Mouse (Mus musculus): ENCODE measurements around the gene Il17rb. TPM values are rescaled to one million over a fixed set of nuclear protein-coding genes. Genes with fewer than 3 reads are reported as not detected.
A peak's percentile ranks its signal among the peaks of the same experiment; 100 is the strongest.

Il17rb gene
- polyA plus RNA-seq, 1 experiment from 2014 or later: 1.4 TPM

- under 1% methylated on average over 39 of the region's 49 CpGs for WGBS
Observed at GRCm38 (mm10) chr14:29968075-29968821, 40.4 kb downstream of the Il17rb start, which contains the start of gene Selenok. TSS of gene Selenok (plus strand) at chr14:29968308.

GRCm38 (mm10) chr14:29967611-29968010 is 41.1 kb downstream of the Il17rb start:
- H3K4me1 ChIP-seq (ENCODE audit: control insufficient read depth, insufficient read depth, low read length): peaks cover 15% of the 10 kb centered on the region

More at GRCm38 (mm10) chr14:29968075-29968821, 40.4 kb downstream of the Il17rb start, which contains the start of gene Selenok:
- ATAC-seq (ENCODE audit: low read depth) (peak; percentile 100), DNase-seq (ENCODE audit: low spot score) (peak; percentile 100)
- H3K4me2 ChIP-seq (ENCODE audit: low read depth, low read length): peak within 1 kb of the TSS; percentile 73
- no peaks in the 10 kb centered on the region for H3K27me3 ChIP-seq (replicated peaks; ENCODE audit: control insufficient read depth, insufficient read depth, low read length)
- peak within 1 kb of the TSS; percentile 80 for H3K27ac ChIP-seq (replicated peaks; ENCODE audit: low read depth, low read length)
- H3K9me3 ChIP-seq (ENCODE audit: control insufficient read depth, low read length): no peaks in the 10 kb centered on the region
- H3K9ac ChIP-seq (ENCODE audit: low read depth, low read length): peak within 1 kb of the TSS; percentile 92
- H3K4me1 ChIP-seq (ENCODE audit: control insufficient read depth, insufficient read depth, low read length): peaks cover 15% of the 10 kb centered on the region
- peaks cover 33% of the 10 kb centered on the region for H3K36me3 ChIP-seq (ENCODE audit: control insufficient read depth, insufficient read depth, low read length)
- H3K4me3 ChIP-seq (ENCODE audit: low read depth, low read length): peak within 1 kb of the TSS; percentile 76

GRCm38 (mm10) chr14:29957393-29957792 is 51.3 kb downstream of the Il17rb start:
- H3K9ac ChIP-seq (ENCODE audit: low read depth, low read length): no peak overlapping the region

More at GRCm38 (mm10) chr14:29967611-29968010, 41.1 kb downstream of the Il17rb start:
- Histone ChIP-seq H3K4me3 (ENCODE audit: low read depth, low read length) (peak overlapping the region; percentile 76), H3K4me2 (ENCODE audit: low read depth, low read length) (peak overlapping the region; percentile 71), H3K9me3 (ENCODE audit: control insufficient read depth, low read length) (no peaks in the 10 kb centered on the region), H3K27ac (replicated peaks; ENCODE audit: low read depth, low read length) (peak overlapping the region; percentile 65), H3K27me3 (replicated peaks; ENCODE audit: control insufficient read depth, insufficient read depth, low read length) (no peaks in the 10 kb centered on the region), H3K9ac (ENCODE audit: low read depth, low read length) (peak overlapping the region; percentile 92), H3K36me3 (ENCODE audit: control insufficient read depth, insufficient read depth, low read length) (peaks cover 27% of the 10 kb centered on the region)
- DNase-seq (ENCODE audit: low spot score): no peak
- 58% methylated on average over 7 of the region's 7 CpGs for WGBS
- no peak for ATAC-seq (ENCODE audit: low read depth)

GRCm38 (mm10) chr14:29950805-29951204 is 57.9 kb downstream of the Il17rb start:
- ATAC-seq (ENCODE audit: low read depth) (no peak), DNase-seq (ENCODE audit: low spot score) (no peak)
- Histone ChIP-seq H3K9ac (ENCODE audit: low read depth, low read length) (no peak overlapping the region), H3K36me3 (ENCODE audit: control insufficient read depth, insufficient read depth, low read length) (no peaks in the 10 kb centered on the region), H3K9me3 (ENCODE audit: control insufficient read depth, low read length) (no peaks in the 10 kb centered on the region), H3K27ac (replicated peaks; ENCODE audit: low read depth, low read length) (no peak overlapping the region), H3K4me2 (ENCODE audit: low read depth, low read length) (no peak overlapping the region), H3K4me3 (ENCODE audit: low read depth, low read length) (no peak overlapping the region), H3K27me3 (replicated peaks; ENCODE audit: control insufficient read depth, insufficient read depth, low read length) (no peaks in the 10 kb centered on the region), H3K4me1 (ENCODE audit: control insufficient read depth, insufficient read depth, low read length) (no peaks in the 10 kb centered on the region)
- 82% methylated on average over 4 of the region's 4 CpGs for WGBS

More at GRCm38 (mm10) chr14:29957393-29957792, 51.3 kb downstream of the Il17rb start:
- no peaks in the 10 kb centered on the region for H3K4me1 ChIP-seq (ENCODE audit: control insufficient read depth, insufficient read depth, low read length)
- no peaks in the 10 kb centered on the region for H3K9me3 ChIP-seq (ENCODE audit: control insufficient read depth, low read length)
- DNase-seq (ENCODE audit: low spot score): no peak
- no peaks in the 10 kb centered on the region for H3K27me3 ChIP-seq (replicated peaks; ENCODE audit: control insufficient read depth, insufficient read depth, low read length)
- H3K27ac ChIP-seq (replicated peaks; ENCODE audit: low read depth, low read length): no peak overlapping the region
- H3K4me3 ChIP-seq (ENCODE audit: low read depth, low read length): no peak overlapping the region
- no peaks in the 10 kb centered on the region for H3K36me3 ChIP-seq (ENCODE audit: control insufficient read depth, insufficient read depth, low read length)
- ATAC-seq (ENCODE audit: low read depth): no peak
- H3K4me2 ChIP-seq (ENCODE audit: low read depth, low read length): no peak overlapping the region

- H3K4me2 ChIP-seq (ENCODE audit: low read depth, low read length): no peak overlapping the region
- DNase-seq (ENCODE audit: low spot score) (no peak), ATAC-seq (ENCODE audit: low read depth) (no peak)
- 57% methylated on average over 5 of the region's 5 CpGs for WGBS
- no peaks in the 10 kb centered on the region for H3K27me3 ChIP-seq (replicated peaks; ENCODE audit: control insufficient read depth, insufficient read depth, low read length)
- no peak overlapping the region for H3K27ac ChIP-seq (replicated peaks; ENCODE audit: low read depth, low read length)
- no peak overlapping the region for H3K9ac ChIP-seq (ENCODE audit: low read depth, low read length)
- H3K36me3 ChIP-seq (ENCODE audit: control insufficient read depth, insufficient read depth, low read length): no peaks in the 10 kb centered on the region
- H3K4me3 ChIP-seq (ENCODE audit: low read depth, low read length): no peak overlapping the region
- H3K4me1 ChIP-seq (ENCODE audit: control insufficient read depth, insufficient read depth, low read length): no peaks in the 10 kb centered on the region
- no peaks in the 10 kb centered on the region for H3K9me3 ChIP-seq (ENCODE audit: control insufficient read depth, low read length)
Observed at GRCm38 (mm10) chr14:29946761-29947309, 61.9 kb downstream of the Il17rb start.

Small RNAs within 50 kb of the gene (microRNA-seq; reads per million reads assigned to microRNA genes)
- not detected for gene Mir6947 (ENCODE audit: borderline number of aligned reads)

Other genes with a start within 250 kb of the Il17rb start
- 255 and 266 TPM in 2 replicates for gene Selenok, start 40.6 kb downstream of the Il17rb start, polyA plus RNA-seq (2014; fragmentation: Nextera tagmentation; extraction: Ambion mirVana)
- 43.9 and 49.1 TPM in 2 replicates for gene Actr8, start 30.6 kb downstream of the Il17rb start, polyA plus RNA-seq (2014; fragmentation: Nextera tagmentation; extraction: Ambion mirVana)
- 0.70 and 1.0 TPM in 2 replicates for gene Chdh, start 127 bp upstream of the Il17rb start, polyA plus RNA-seq (2014; fragmentation: Nextera tagmentation; extraction: Ambion mirVana)